Mouse (Mus musculus): Measurements from ENCODE around the gene Slc19a1.
A peak's percentile ranks its signal among the peaks of the same experiment; 100 is the strongest.

The Slc19a1 gene

DNA sequence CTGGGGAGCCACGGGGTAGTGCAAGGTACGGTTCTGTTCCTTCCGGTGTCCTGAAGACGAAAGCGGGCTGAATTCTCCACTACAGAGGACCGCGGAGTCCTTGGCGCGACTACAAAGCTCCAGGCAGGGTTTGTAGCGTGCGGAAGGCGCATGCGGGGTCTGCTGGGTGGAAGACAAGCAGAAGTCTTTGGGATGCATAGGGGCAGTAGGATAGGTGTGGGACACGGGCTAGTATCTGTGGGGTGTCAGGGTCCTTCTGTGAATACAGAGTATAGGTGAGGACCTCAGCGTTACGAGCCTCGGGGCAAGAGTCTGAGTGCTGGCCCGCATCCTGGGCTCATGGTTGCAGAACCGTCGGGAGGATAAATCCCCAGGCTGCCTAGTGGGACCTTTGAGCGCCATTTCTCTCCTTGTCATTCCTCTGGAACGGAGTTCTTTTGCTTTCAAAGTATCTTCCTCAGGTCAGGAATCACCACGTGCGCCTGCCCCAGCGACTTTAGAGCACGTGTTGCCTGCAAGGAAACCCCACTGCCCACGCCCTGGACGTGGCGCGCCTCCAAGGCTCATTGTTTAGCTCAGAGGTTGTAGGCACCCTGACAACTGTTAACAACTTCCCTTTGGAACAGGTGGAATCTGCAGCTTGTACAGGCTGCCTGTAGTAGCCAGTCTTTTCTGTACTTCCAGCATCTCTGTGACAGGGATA is 1.4 kb downstream of the Slc19a1 start:
- DNase-seq: peak; percentile 66 to 73

DNA sequence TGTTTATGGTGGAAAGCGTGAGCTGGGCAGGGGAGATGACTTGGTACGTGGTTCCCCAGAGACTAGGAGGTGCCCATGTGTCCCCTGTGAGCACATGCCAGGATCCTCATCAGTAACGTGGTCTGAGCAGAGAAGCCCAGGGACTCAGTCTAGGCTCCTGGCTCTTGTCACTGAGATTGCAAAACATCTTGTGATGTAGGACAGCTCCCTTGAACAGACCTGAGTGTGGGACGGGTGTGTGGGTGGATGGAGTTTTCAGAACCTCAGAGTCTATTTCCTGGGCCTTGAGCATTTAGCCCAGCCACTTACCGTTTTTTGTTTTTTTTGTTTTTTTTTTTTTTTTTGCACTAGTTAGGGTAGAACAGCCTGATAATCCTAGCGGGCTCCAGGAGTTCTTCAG is 3.4 kb downstream of the Slc19a1 start:
- no peak for DNase-seq

DNA sequence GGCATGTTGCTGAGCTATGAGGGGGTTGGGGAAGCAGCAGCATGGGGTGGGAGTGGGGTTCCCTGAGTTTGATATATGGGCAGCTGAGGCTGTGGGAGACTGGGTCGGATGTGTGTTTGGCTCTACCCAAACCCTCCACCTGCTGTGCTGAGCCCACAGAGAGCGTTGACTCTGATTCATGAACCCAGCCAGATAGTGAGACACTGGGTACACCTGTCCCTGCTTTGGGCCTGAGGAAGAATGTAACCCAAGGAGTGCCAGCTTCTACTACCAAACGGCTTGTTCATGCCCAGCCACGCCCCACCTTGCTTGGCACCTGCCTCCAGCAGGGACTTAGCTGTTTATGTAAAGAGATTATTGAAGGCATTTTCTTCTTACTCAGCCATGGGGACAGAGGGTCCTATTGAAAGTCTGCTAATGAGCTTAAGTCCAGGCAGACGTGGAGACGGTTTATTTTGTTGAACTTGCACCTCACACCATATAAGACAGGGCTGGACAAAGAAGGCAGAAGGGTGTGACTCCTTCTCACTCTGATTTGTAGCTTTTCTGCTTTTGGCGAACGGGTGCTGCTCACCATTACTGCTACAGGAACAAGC is 6.6 kb downstream of the Slc19a1 start:
- no peak for DNase-seq

DNA sequence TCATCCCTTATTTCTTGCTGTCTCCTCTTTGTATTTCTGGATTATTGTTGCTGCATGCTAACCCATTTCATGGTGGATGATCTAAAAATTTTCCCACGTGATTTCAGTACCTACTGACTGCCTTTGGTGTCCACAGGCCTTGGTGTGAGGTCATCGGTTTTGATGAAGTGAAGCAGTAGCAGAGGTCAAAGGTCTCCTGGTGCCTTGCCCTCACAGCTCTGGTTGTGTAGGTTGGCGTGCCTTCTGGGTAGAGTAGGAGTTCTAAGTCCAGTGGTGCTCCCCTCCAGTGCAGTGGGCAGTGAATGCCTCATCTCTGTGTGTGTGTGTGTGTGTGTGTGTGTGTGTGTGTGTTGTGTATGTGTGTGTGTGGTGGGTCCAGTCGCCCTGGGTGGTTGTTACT is 16.2 kb downstream of the Slc19a1 start:
- no peak for DNase-seq

DNA sequence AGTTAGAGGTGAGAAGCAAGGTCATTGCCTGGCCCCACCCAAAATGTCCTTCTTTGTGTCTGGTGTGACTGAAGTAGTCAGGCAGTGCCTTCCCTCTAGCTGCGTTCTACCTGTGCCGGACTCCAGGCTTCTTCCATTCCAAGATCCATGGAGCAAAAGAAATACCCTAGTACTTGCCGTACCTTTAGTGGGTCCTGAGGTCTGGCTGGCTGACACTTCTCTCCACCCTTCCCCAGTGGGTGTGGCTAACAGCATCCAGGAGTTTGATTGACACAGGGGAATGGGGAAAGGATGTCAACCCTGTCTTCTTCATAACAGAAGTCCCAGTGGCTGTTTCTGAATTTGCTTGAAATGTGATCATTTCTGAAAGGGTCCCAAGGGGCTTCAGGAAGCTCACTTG is 16.6 kb downstream of the Slc19a1 start:
- DNase-seq: no peak

DNA sequence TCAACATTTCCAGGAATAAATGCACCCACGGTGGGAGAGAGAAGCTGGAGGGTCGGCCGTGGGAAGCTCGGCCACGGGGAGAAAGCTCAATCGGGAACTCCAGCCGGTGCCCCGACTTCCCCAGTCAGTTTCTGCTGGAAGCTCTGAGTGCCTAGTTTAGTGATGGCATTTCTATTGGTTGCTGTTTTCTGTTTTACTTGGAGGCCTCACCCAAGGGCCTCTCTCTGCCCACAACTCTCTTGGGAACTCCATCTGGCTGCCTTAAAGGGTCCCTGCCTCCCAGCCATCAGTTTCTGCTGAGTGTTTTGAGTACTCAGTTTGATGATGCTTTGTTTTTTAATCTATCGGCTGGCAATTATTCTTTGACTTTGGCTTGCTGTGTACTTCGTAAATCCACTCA is 24.7 kb downstream of the Slc19a1 start:
- no peak for DNase-seq

DNA sequence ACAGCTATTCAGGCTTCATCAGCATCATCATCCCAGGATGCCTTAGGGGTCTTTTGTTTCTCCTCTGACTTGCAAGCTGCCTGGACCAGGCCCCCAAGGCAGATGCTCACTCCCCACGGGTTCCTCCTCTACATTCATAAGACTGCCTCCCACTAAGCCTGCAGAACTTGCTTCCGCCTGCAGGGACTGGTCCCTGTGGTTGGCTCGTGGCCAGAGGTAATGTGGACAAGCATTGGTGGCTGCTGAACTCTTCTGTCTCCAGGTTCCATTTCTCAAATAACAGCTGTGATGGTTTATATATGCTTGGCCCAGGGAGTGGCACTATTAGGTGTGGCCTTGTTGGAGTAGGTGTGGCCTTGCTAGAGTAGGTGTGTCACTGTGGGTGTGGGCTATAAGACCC is 29.4 kb downstream of the Slc19a1 start:
- DNase-seq: peak in 1 of 2 experiments; percentile 50

DNA sequence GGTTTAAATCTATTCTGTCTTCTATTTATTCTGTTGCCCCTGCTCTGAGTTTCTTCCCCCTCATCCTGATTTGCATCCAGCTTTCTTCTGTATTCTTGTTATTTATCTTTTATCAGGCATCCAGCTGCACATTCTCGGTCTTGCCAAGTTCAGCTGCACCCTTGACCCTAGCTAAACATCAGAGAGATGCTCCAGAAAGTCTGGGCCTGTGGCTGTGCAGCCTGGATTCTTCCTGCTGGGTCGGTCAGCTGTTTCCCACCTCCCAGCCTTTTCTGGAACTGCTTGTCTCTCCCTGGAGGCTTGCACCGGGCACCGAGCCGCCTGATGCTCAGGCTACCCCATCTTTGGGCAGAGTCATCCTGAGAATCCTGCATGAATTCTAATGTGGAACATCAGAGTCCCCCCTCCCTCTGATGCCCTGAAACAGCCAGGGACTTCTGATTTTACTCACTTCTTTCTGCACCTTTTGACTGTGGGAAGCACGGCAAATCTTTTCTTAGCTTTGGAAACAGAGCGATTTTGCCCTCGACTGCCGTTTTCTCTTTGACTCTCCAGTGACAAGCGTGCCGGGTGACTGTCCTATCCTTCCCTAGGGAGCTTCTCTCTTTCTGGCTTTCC is 30.5 kb downstream of the Slc19a1 start:
- no peak for DNase-seq

DNA sequence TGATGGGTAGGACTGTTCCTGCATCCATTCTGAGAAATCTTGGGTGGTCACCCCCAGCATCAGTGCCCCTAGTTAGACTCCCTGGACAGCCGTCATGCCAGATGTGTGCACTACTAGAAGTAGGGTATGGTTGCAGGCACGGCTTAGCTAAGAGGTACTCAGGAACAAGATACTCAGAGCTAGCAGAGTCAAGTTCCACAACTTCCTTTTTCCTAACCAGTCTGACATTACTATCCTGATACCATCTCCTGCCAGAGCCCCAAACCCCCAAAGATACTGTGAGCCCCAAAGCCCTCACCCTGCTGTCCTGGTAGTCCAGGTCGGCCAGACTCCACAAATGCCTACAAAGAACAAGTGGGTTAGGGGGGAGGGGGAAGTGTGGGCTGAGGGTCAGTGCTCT is 32.2 kb downstream of the Slc19a1 start:
- no peak for DNase-seq

DNA sequence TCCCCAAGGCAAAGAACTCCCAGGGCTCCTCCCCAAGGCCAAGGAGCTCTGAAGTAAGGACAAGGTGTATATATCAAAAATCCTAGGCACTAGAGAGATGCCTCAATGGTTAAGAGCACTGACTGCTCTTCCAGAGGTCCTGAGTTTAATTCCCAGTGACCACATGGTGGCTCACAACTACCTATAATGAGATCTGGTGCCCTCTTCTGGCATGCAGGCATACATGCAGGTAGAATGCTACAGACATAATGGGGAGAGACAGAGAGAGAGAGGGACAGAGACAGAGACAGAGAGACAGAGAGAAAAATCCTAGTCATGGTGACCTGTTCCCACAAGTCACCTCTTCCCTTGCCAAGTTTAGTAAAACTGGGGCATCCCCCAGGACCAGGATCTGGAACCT is 32.6 kb downstream of the Slc19a1 start:
- no peak for DNase-seq

DNA sequence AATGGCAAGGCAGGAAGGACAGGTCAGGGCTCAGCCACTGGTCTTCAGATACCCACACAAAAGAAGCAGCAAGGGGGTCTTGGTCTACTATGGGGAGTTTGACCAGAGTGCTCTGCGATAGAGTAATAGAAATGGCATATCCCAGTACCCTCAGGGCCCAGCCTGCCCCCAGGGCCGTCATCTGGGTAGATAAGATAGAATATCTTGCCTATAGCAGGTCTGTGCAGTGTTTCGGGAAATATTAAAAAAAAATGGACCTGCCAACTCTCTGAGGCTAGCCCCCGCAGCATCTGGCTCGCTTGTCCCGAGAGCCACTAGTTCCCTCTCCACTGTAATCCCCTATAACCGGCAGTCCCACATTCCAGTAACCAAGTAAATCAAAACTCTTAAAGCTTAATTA is 36.4 kb downstream of the Slc19a1 start:
- no peak for DNase-seq

DNA sequence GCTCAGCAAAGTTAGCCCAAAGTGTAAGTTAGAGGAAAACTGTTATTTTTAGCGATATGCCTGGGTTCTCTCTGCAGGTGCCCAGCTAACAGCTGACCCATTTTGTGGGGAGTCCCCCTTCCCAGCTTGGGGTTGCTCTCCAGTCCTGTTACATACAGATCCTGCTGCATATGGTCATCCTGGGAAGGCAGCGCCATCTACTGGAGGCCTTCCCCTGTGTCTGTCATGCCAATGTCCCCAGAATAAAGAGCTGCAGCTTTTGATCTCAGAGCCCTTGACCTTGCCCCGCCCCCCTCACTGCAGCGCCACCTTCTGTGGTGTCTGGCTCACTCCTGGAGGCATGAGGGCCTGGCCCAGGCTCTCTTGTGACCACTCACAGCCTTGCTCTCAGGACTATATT is 38.0 kb downstream of the Slc19a1 start:
- peak; percentile 83 to 87 for DNase-seq

DNA sequence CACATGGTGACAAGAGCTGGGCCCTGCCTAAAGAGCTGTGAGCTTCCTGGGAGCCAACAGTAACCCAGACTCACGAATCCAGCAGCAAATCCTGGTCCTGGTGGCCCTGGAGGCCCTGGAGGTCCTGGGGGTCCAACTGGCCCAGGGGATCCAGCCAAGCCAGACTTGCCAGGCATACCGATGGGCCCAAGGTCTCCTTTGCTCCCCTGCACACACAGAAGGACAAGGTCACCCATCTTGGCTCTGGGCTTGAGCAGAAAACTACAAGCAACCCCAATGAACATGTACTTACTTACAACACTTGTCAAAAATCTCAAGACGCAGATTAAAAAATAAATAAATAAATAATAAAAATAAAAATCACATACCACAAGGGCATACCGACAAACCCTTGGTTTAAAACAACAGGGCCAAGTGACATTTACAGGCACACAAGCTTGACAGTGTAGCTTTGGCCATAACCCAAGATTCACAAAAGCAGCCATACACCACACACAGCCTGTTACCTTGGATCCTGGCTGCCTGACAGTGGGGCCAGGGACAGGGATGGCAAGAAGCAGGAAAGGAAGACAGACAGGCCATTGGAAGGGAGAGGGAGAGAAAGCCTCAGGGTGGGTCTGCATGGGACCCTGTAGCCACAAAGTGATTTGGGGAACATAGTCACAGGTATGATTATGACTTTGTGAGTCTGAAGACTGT is 42.4 kb downstream of the Slc19a1 start:
- peak; percentile 74 for DNase-seq

DNA sequence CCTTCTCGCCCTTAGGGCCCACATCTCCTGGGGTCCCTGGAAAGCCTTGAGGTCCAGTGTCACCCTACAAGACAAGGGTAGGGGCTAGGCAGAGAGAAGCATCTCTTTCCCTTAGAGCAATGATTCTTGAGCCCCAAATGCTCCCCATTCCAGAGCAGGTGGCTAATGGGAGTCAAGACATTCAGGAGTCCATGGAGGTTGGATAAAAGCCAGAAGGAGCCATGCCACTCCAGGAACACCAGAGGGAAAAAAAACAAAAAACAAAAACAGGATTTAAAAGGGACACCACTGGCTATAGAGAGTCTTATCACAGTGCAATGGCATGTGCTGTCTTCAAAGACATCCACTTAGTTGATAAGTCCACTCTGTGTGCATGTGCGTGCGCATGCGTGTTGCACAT is 46.4 kb downstream of the Slc19a1 start:
- no peak for DNase-seq

DNA sequence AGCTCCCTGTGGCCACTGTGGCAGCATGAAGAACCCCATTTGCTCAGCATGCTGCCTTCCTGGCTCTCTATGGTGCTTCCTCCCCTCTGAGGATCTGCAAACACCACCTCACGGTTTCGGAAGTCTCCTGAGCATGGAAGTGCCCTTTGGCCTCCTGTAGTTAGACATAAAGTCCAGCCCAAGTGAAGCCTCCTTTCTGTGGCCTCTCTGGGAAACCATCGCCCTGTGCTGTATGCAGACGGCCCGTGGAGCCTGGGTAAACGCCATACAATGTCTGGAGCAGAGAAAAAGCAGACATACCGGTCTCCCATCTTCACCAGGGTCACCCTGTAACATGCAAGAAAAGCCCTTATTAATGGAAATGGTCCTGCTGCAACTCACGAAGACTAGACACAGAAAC is 46.9 kb downstream of the Slc19a1 start:
- no peak for DNase-seq

DNA sequence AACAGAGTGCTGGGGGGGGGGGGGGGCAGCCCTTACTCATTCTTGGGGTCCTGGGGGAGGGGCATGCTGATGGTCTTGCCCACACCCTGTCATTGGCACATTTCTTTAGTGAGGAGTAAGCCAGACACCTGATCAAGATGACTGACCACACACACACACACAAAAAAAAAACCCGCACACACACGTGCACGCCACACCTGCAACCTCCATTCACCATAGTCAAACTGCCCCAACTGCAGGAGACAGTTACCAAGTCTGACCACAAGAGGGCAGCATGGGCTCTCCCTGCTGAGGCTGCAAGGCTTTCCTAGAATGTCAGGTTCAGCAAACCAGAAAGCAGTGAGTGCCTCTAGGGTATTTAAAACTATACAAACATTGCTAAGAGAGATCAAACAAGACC is 50.4 kb downstream of the Slc19a1 start:
- peak; percentile 91 to 92 for DNase-seq

DNA sequence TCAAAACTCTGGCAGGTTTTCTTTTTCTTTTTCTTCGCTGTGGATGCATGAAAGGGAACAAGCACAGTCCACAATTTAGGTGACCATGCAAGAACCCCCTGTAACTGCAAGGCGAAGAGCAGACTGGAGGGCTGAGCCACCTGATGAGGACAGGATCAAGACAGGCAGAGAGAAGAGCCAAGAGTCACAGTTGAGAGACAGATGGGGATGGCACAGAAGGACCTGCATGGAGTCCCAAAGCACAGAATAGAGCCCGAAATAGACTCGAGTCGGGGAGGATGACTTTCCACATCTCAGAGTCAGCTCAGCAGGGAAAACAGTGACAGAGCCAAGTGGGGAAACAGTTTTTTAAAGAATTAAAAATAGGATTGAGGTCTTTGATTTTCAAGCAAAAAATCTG is 50.9 kb downstream of the Slc19a1 start:
- DNase-seq: peak; percentile 44 to 64

DNA sequence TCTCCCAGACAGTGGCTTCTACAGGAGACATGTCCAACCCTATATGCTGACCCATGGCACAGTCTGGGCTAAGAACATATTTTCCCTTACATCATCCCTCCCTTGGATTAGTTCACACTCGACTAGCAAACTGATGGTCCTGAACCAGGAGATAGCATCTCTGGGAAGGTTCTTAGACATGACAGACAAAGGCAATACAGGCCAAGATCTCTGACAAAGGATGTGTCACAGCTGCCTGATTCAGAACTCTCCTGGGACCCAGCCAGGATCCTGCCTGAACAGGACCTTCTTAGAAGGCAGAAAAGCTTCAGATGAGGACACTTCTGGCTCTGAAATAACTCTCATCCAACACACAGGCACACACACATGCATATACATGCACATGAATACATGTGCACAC is 52.5 kb downstream of the Slc19a1 start:
- no peak for DNase-seq

DNA sequence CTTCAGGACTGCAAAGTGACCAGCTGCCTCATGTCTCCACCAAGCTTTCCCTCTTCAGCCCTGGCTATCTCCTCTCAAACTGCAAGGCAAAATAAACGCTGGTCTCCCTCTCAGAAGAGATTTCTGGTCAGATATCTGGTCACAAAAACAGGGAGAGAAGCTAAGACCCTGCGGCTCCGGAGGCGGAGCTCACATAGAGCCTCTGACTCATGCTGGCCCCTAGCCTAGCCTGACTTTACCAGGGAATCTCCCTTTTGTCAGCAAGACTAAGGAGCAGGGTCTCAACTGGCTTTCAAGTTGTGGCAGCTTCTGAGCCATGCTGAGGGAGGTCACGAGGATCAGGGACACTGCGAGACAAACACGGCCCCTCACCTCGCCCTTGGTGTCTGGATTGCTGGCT is 57.3 kb downstream of the Slc19a1 start:
- no peak for DNase-seq

DNA sequence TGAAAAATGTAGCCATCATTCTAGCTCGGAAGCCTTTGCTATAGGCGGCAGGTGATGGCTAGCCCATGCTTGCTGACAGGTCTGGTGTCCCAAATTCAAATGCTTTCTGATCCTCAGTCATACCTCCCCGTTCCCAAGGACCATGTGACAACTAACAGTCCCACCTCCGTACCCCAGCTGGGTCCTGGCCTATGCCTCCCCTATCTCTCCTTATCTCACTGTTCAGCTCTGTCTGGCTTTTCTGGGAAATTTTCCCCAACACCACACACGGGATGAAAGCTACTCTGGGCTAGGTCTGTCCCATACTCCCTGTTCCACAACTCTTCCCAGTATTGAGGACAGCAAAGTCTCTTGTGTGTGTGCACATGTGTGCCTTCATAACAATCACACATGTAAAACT is 58.0 kb downstream of the Slc19a1 start:
- no peak for DNase-seq

DNA sequence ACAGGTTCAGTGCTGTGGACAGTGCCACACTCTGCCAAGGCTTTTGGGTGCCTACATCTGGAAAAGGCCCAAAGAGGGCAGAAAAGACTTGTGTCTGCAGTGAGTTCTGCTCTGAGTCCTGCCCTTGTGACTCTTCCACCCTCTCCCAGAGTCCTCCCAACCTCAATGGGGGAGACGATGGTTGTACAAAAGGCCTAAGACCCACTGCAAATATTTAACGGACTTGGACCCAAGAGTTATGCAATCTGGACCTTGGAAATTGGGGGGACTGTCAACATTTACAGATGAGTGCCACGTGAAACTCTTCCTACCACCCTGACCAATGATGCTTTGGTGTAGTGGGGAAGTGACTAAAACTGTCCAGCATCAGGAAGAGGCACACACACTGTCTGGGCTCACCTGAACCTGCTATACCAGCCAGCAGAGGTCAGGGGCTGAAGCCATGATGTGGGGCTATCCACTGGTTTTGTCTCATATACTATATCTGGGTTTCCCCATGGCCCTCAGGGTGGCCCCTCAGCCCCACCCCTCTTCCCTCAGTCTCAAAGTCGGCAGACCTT is 59.6 kb downstream of the Slc19a1 start:
- DNase-seq: no peak

DNA sequence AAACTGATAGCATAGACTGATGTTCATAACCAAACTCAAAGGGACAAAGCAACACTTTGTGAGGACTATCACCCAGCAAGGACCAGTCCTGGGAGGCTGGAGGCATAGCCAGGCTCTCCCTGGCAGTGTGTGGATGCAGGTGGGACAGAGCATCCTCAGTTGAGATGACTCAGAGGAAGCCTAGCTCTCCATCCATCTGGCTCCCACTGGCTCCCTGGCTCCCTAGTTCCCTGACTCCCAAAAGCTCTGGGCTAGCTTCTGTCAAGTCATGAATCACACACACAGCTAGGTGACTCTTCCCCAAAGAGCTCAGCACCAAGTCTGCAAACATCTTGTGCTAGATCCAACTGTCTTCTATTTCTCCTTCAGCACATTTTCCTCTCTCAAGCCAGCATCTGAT is 61.8 kb downstream of the Slc19a1 start:
- DNase-seq: no peak

DNA sequence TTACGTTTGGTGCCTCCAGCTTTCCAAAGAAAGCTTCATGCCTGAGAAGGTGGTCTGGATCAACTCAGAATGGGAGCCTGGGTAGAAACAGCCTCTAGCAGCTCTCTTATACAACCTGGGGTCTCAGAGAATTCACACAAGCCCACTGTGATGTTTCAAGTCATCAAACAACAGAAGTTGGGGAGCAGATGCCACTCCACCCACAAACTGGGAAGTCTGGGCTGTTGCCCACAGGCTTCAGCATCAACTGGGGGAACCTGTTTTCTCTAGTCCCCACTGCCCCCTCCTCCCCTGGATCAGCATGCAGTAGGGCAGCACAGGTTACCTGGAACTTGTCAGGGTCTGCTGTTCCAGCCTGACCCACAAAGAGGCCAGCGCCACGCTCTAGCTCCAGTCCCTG is 63.6 kb downstream of the Slc19a1 start:
- no peak for DNase-seq
